Mouse (Mus musculus) left cerebral cortex, adult 18-20 months (tissue): ENCODE measurements around the gene Zfp592. TPM values are rescaled to one million over a fixed set of nuclear protein-coding genes. Genes with fewer than 3 reads are reported as not detected.
"Not testable (repeated sequence)": the region's sequence is repeated elsewhere in the genome, so short reads cannot be mapped to it uniquely, and the experiment has no call there.

Experiments
- DNase-seq, 2 experiments: peaks; one replicate each; pipeline ENCODE4 v3.0.0; 2021 to 2022; ENCODE audit warnings: low spot score in 2 of 2, mixed read lengths in 1 of 2
- long read RNA-seq, 2 experiments: library from polyadenylated mRNA; stranded (forward); transcript quantifications; one replicate each; pipeline ENCODE4 v2.0.0; 2021
- total RNA-seq, 2 experiments: library from RNA; stranded (reverse); gene quantifications; 2 replicates each; pipeline ENCODE4 v1.2.3; 2021

Zfp592 gene
- total RNA-seq: 10 to 100 TPM; 19.3 to 20.0 TPM
- long read RNA-seq, experiment 1, full-length matches to known transcripts: 10 of 21 reads
- long read RNA-seq, experiment 1, partial matches to known transcripts: 6 of 21 reads
- long read RNA-seq, experiment 1, other reads (novel, unspliced or antisense): 5 of 21 reads
- long read RNA-seq, experiment 2, full-length matches to known transcripts: 4 of 12 reads
- long read RNA-seq, experiment 2, partial matches to known transcripts: 5 of 12 reads
- long read RNA-seq, experiment 2, other reads (novel, unspliced or antisense): 3 of 12 reads

DNA sequence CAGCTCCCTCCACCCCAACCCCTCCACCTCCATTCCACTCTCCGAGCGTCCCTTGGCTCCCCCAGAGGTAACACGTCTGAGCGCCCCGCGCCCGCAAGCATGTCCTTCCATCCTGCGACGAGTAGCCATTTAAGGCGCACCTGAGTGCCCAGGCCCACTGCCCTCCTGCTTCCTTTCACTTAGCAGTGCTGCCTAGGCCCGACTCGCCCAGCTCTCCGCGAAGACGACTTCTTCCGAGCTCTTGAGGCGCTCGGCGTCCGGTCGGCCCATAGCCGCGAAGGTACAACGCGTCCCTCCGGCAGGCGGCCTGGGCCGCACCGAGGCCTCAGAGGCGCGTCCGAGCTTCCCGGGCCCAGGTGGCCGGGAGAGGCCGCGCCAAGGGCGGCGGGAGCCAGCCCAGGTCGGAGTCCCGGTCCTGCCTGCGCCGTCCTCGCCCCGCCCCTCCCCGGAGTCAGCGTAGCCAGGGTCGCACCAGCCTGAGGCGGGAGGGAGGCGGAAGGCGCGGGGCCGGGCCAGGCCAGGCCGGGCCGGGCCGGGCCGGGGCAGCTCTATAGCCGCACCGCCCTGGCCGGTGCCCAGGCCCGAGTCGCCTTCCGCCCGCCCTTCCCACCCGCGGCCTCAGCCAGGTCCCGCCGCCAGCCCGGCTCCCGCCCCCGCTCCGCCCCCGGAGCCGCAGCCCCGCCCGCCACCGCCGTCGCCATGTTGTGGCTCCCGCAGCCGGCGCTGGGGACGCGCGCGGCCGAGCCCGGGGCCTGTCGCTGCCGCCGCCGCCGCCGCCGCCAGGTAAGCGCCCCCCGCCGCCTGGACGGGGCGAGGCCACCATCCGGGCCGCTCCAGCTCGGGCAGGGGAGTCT lies at the start of gene Zfp592:
Gene Zfp592, plus strand, starts transcription at position 702 of the 854 bp plus-strand sequence.
- DNase-seq: peak; percentile 56 to 76

GRCm38 (mm10) chr7:80947445-80948350 lies 45.8 kb upstream of the Zfp592 start, which contains the start of gene Sec11a:
Gene Sec11a (minus strand): TSS chr7:80947780.
- DNase-seq: peak; percentile 93 to 96

DNA sequence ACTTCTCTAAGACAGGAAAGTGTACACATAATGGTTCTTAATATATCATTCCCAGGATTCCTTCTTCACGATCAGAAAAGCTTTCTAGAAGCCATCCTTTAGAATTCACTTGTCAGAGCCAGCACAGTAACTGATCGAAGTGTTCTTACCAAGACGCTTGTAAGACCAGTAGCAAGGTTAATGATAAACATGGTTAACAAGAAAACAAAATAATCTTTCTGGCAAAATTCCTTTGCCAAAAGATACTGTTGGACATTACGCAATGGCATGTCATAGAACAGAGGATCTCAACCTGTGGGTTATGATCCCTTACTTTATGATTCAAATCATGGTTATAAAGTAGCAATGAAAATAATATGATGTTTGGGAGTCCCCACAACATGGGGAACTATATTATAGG lies 42.0 kb upstream of the Zfp592 start:
- DNase-seq: no peak

DNA sequence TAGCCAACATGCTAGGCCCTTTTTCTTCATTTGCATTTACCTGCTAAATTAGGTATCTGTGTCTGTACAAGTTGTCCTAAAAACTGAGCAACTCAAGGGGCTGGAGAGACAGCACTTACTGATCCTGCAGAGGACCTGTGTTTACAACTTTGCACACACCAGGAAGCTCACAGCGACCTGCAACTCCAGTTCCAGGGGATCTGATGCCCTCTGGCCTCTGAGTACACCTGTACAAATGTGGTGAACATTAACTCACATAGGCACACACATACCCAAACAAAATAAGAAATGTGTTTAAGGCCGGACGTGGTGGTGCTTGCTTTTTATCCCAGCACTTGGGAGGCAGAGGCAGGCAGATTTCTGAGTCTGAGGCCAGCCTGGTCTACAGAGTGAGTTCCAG lies 41.3 kb upstream of the Zfp592 start:
- no peak for DNase-seq

DNA sequence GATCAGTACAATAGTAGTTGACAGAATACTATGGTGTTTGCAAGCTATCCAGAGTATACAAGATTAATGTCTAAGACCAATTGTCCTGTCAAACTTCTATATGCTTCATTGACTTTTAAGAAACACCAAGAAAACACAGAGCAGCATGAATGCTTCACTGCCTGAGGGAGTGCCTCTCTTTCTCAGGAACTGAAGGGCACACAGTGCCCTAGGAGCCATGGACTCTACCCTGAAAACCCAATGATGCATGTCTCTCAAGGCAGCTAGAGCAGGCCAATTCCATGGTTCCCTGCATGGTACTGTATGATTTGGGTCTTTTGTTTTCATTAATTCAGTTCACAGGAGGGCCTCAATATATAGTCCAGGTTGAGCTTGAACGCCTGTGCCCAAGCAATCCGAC lies 39.2 kb upstream of the Zfp592 start:
- DNase-seq: no peak

- DNase-seq: no peak
Observed at GRCm38 (mm10) chr7:80956891-80957290, 36.6 kb upstream of the Zfp592 start.

DNA sequence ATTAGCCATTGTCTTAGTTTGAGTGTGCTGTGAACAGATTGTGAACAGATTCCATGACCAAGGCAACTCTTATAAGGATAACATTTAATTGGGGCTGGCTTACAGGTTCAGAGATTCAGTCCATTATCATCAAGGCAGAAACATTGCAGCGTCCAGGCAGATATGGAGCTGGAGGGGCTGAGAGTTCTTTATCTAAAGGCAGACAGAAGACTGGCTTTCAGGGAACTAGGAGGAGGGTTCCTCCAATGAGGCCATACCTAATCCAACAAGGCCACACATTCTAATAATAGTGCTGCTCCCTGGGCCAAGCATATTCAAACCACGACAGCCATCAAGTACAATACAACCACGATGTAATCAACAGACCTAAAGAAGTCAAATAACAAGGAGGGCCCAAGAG lies 34.5 kb upstream of the Zfp592 start:
- no peak for DNase-seq

GRCm38 (mm10) chr7:80962799-80963198 lies 30.7 kb upstream of the Zfp592 start:
- no peak for DNase-seq

GRCm38 (mm10) chr7:80970913-80971312 lies 22.6 kb upstream of the Zfp592 start:
- DNase-seq: no peak

- DNase-seq: no peak
Observed at GRCm38 (mm10) chr7:80971419-80971818, 22.1 kb upstream of the Zfp592 start.

DNA sequence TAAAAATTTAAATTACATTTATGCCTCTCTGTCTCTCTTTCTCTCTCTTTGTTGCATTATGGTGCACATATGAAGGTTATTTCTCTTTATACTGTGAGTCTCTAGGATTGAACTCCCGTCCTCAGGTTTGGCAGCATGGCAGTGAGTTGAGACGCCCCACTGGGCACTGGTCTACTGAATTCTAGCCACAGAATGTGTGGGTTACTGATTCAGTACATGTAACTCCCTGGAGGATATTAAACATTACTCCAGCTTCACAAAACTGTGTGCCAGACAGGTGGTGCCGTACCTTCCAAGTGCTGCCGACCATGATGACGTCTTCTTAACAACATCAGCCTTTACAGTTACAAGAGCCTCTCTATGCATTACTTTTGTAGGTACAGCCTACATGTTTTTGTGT lies 21.4 kb upstream of the Zfp592 start:
- no peak for DNase-seq

DNA sequence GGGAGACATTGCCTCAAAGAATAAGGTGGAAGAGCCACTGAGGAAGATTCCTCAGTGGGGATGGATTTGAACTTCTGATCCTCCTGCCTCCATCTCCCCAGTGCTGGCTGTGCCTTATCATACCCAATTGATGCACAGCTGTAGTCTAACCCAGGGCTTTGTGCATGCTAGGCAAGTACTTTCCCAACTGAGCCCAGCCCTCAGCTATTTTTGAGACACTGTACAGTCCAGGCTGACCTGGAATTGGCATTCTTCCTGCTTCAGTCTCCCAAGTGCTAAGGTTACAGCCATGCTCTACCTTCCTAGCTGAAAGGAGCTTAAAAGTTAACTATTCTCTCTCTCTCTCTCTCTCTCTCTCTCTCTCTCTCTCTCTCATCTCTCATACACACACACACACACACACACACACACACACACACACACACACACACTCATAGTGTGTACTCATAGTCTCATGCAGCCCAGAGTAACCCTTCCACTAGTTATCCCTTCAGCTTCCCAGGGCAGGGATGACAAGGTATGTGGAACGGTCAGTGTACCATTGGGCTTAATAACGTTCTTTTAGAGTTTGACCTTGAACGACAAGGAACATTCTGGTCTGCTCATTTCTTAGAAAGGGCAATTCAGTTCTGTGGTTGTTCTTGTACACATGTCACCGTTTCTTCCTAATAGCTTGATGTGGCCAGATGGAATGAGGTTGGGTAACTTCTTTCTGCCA lies 20.4 kb upstream of the Zfp592 start:
- DNase-seq: not testable (repeated sequence)

DNA sequence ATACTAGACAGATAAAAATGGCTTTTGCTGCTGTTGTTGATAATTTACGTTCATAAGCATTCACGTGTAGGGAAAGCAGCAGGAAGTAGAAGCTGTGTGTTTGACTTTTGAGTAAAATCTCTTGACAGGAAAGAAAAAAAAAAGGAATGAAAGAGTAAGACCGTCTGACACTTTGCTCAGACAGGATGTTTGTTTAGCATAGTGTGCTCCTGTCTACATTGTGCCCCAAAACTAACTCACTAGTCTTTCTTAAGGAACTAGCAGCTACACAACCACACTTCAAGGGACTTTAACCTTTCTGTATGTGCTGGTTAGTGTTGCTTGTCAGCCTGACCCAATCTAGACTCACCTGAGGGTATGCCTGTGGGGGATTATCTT lies 19.9 kb upstream of the Zfp592 start:
- not testable (repeated sequence) for DNase-seq

- DNase-seq: no peak
Observed at GRCm38 (mm10) chr7:80980566-80980965, 12.9 kb upstream of the Zfp592 start.

DNA sequence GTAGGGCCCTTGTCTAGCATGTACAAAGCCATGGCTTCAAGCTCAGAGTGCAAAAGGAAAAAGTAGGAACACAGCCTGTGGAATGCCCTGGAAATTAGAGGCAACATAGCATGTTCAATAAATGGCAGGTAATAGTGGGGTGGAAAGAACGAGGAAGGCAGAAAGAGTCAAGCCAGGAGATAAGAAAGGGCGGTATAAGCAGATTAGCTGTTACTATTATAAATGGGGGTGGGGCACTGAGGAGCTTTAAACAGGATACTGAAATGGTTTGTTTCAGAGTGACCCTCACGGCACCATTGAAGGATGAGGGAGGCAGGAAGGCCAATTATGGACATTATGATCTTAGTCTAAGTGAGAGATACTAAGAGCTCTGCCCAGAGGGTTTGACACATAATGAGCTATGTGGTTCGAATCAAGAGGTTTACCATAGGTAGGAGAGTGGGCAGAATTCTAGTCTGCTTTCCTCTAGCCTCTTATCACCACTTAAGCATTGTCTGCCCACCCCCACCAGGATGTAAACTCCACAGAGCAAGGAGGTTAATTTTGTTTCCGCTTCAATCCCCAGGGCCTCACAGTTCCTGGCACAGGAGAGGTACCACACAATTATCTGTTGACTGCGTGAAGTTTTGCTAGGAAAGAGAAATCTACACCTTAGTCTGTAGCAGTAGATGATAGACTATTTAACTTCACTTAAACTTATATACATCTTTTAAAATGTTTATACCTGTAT lies 6.9 kb upstream of the Zfp592 start:
- DNase-seq: no peak

DNA sequence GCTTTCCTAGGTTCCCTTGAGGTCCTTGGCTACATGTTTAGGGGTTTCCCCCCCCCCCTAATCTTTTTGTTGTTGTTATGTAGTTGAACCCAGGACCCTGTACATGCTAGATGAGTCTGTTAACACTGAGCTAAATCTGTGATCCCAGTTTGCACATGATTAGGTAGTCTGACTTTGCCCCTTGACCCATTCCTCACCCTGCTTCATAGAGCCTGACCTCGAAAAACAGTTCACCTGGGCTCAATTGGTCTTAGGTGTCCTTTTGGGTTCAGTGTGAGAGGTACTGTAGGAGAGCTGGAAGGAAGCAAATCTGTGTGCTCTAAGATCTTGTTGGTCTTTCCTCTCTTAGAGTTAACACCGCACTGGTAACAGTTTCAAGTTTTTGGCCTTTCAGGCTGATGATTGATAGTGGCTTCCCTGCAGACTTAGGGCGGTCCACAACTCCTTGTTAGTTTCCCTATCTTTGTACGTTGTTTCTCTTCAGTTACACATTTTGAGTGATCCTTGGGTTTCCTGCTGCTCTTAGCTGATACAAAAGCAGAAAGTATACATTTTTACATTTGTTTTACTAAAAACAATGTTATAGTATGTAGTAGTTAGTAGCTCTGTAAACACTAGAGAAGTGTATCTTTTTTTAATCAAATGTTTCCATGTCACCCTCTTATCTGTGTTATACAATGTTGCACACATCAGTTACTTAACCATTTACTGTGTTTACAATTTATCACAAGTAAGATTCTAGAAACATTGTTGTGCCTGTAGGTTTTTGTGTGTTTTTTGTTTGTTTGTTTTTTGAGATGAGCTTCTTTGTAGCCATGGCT lies 5.5 kb upstream of the Zfp592 start:
- no peak for DNase-seq

GRCm38 (mm10) chr7:80990276-80990675 lies 3.2 kb upstream of the Zfp592 start:
- no peak for DNase-seq

DNA sequence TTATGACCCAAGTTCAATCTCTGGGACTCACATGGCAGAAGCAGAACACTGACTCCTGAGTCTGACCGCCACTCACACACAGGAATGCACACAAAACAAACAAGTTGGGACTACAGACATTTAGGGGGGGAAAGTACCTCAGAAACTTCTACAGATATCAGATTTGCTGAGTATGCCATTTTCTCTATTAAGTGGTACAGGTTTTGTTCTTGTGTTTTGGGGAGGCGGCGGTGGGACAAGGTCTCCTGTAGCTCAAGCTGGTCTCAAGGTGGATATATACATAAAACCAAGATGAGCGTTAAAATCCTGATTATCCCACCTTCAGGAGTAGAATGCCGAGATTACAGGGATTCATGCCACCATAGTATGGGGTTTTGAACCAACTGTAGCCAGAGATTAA lies 1.9 kb upstream of the Zfp592 start:
- no peak for DNase-seq

DNA sequence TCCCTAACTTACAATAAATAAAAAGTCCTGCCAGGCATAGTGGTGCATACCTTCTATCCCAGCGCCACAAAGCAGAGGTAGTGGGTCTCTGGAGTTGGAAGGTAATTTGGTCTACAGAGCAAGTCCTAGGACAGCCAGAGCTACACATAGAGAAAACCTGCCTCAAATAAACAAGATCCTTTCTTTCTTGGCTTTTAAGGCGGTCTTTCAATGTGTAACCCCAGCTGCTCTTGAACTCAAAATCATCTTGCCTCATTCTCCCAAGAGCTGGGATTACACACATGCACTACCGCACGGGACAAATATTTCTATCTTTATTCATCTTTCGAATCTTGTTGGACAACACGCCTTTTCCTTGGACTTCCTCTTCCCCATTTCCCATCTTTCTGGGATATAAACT lies 1.4 kb upstream of the Zfp592 start:
- no peak for DNase-seq
